Mouse (Mus musculus) liver, embryonic 11.5 days (tissue): ENCODE results near the gene Emg1. TPM values are rescaled to one million over a fixed set of nuclear protein-coding genes. Genes with fewer than 3 reads are reported as not detected.

Experiments
- ATAC-seq: fragments of 200-750 bp; cut with Nextera tagmentation; replicated peaks from 2 replicates; pipeline ENCODE4 v1.8.0; 2017; ENCODE audit warnings: moderate number of reproducible peaks, mild to moderate bottlenecking, moderate TSS enrichment, moderate library complexity; ENCODE audit not compliant: low FRiP score
- DNase-seq: peaks from one replicate; pipeline ENCODE4 v3.0.0-alpha.2; 2017; ENCODE audit warnings: low spot score
- H3K27ac ChIP-seq: fragments of 300-500 bp; sonication (generic); 2 replicates; pipeline ENCODE4 v1.5.1; 2014; ENCODE audit warnings: mild to moderate bottlenecking, low read depth, low read length, control low read depth
- H3K27me3 ChIP-seq: fragments of 300-500 bp; sonication (generic); replicated peaks from 2 replicates; pipeline ENCODE4 v1.6.1; 2014; ENCODE audit warnings: low read length, mixed read lengths; ENCODE audit not compliant: control insufficient read depth, insufficient read depth
- H3K36me3 ChIP-seq: fragments of 300-500 bp; sonication (generic); 2 replicates; pipeline ENCODE4 v1.6.1; 2014; ENCODE audit warnings: mild to moderate bottlenecking, low read length, moderate library complexity, mixed read lengths; ENCODE audit not compliant: control insufficient read depth, insufficient read depth
- H3K4me1 ChIP-seq: fragments of 300-500 bp; sonication (generic); replicated peaks from 2 replicates; pipeline ENCODE4 v1.6.1; 2014; ENCODE audit warnings: low read length, mixed read lengths; ENCODE audit not compliant: control insufficient read depth, insufficient read depth
- H3K4me2 ChIP-seq: fragments of 300-500 bp; sonication (generic); 2 replicates; pipeline ENCODE4 v1.6.1; 2014; ENCODE audit warnings: mild to moderate bottlenecking, control low read depth, moderate library complexity
- H3K4me3 ChIP-seq: fragments of 300-500 bp; sonication (generic); 2 replicates; pipeline ENCODE4 v1.5.1; 2014; ENCODE audit warnings: low read depth, low read length, control low read depth
- H3K9ac ChIP-seq: fragments of 300-500 bp; sonication (generic); 2 replicates; pipeline ENCODE4 v1.6.1; 2014; ENCODE audit warnings: low read depth, low read length, control low read depth
- H3K9me3 ChIP-seq: fragments of 300-500 bp; sonication (generic); 2 replicates; pipeline ENCODE4 v1.6.1; 2016; ENCODE audit warnings: low read length, inconsistent platforms, mixed read lengths; ENCODE audit not compliant: control insufficient read depth
- WGBS: fragments of 180-500 bp; shearing (Covaris S2); extraction: QIAGEN DNeasy Blood & Tissue Kit; methylation state at CpG from one replicate; pipeline ENCODE4 v1.1.7; 2014; 5-methylcytosine and 5-hydroxymethylcytosine counted together
- polyA plus RNA-seq: library from polyadenylated mRNA; unstranded; fragments of >200 nt; fragmentation: Nextera tagmentation; extraction: Ambion mirVana; gene quantifications from 2 replicates; pipeline ENCODE4 v1.2.1, GENCODE M21; 2014

Emg1 gene
- polyA plus RNA-seq, 1 experiment from 2014 or later, result 329 TPM

- H3K4me1 ChIP-seq, result peaks cover 12% of the 10 kb centered on the region
Measured at GRCm38 (mm10) chr6:124670281-124670900, 41.6 kb downstream of the Emg1 start.

GRCm38 (mm10) chr6:124669234-124669859 lies 42.6 kb downstream of the Emg1 start:
- no peaks in the 10 kb centered on the region for H3K27me3 ChIP-seq
- H3K4me2 ChIP-seq, result no peak overlapping the region
- H3K27ac ChIP-seq, result no peak overlapping the region
- H3K4me3 ChIP-seq, result no peak overlapping the region
- ATAC-seq, result no peak
- no peak for DNase-seq
- H3K4me1 ChIP-seq, result peaks cover 15% of the 10 kb centered on the region
- no peaks in the 10 kb centered on the region for H3K9me3 ChIP-seq
- H3K9ac ChIP-seq, result no peak overlapping the region
- 76% methylated on average over 9 of the region's 11 CpGs for WGBS
- H3K36me3 ChIP-seq, result no peaks in the 10 kb centered on the region

More at GRCm38 (mm10) chr6:124670281-124670900, 41.6 kb downstream of the Emg1 start:
- ATAC-seq, result no peak
- Histone ChIP-seq H3K9ac (no peak overlapping the region), H3K4me3 (no peak overlapping the region), H3K27ac (no peak overlapping the region), H3K36me3 (peaks cover 3% of the 10 kb centered on the region; the same call in 1 of the 2 replicates), H3K4me2 (no peak overlapping the region), H3K9me3 (no peaks in the 10 kb centered on the region), H3K27me3 (no peaks in the 10 kb centered on the region)
- no peak for DNase-seq
- WGBS, result 87% methylated on average over 7 of the region's 7 CpGs

- Histone ChIP-seq H3K4me3 (0 out of 2 replicates have a peak overlapping the region, but pooled peaks have one; percentile 7), H3K9ac (0 out of 2 replicates have a peak overlapping the region, but pooled peaks have one; percentile 25), H3K27me3 (no peaks in the 10 kb centered on the region), H3K4me2 (peak overlapping the region; percentile 69; the same call in 1 of the 2 replicates), H3K36me3 (no peaks in the 10 kb centered on the region), H3K9me3 (no peaks in the 10 kb centered on the region), H3K4me1 (peaks cover 11% of the 10 kb centered on the region), H3K27ac (no peak overlapping the region)
- 91% methylated on average over 10 of the region's 10 CpGs for WGBS
- DNase-seq (no peak), ATAC-seq (no peak)
Measured at GRCm38 (mm10) chr6:124665011-124665410, 47.0 kb downstream of the Emg1 start.

GRCm38 (mm10) chr6:124664256-124664655 lies 47.7 kb downstream of the Emg1 start:
- peak overlapping the region; percentile 83 for H3K4me3 ChIP-seq
- WGBS, result 67% methylated on average over 7 of the region's 7 CpGs
- H3K27ac ChIP-seq, result no peak overlapping the region
- H3K36me3 ChIP-seq, result no peaks in the 10 kb centered on the region
- peak overlapping the region; percentile 69 for H3K4me2 ChIP-seq
- peaks cover 11% of the 10 kb centered on the region for H3K4me1 ChIP-seq
- DNase-seq (no peak), ATAC-seq (no peak)
- no peaks in the 10 kb centered on the region for H3K27me3 ChIP-seq
- H3K9ac ChIP-seq, result peak overlapping the region; percentile 51; the same call in 1 of the 2 replicates
- no peaks in the 10 kb centered on the region for H3K9me3 ChIP-seq

- WGBS, result 11% methylated on average over 13 of the region's 13 CpGs
- H3K9ac ChIP-seq, result peak overlapping the region; percentile 78
- H3K4me2 ChIP-seq, result peak overlapping the region; percentile 69
- DNase-seq (no peak), ATAC-seq (no peak; the same call in 1 of the 2 replicates)
- no peaks in the 10 kb centered on the region for H3K9me3 ChIP-seq
- H3K4me1 ChIP-seq, result peaks cover 11% of the 10 kb centered on the region
- no peaks in the 10 kb centered on the region for H3K27me3 ChIP-seq
- no peaks in the 10 kb centered on the region for H3K36me3 ChIP-seq
- H3K4me3 ChIP-seq, result peak overlapping the region; percentile 83
- H3K27ac ChIP-seq, result peak overlapping the region; percentile 70
Measured at GRCm38 (mm10) chr6:124663424-124663795, 48.6 kb downstream of the Emg1 start.

GRCm38 (mm10) chr6:124662477-124663423 lies 49.2 kb downstream of the Emg1 start, which contains the start of gene Lpcat3:
Gene Lpcat3 (plus strand): TSS chr6:124663027.
- Histone ChIP-seq H3K4me2 (peak within 1 kb of the TSS; percentile 69), H3K9ac (peak within 1 kb of the TSS; percentile 78), H3K4me3 (peak within 1 kb of the TSS; percentile 83), H3K9me3 (no peaks in the 10 kb centered on the region), H3K4me1 (peaks cover 11% of the 10 kb centered on the region), H3K36me3 (no peaks in the 10 kb centered on the region), H3K27me3 (no peaks in the 10 kb centered on the region), H3K27ac (peak within 1 kb of the TSS; percentile 83)
- WGBS, result 1% methylated on average over 75 of the region's 87 CpGs
- DNase-seq (peak; percentile 100), ATAC-seq (peak; percentile 98)

- no peaks in the 10 kb centered on the region for H3K9me3 ChIP-seq
- WGBS, result 33% methylated on average over 6 of the region's 6 CpGs
Measured at GRCm38 (mm10) chr6:124661995-124662394, 50.0 kb downstream of the Emg1 start.

GRCm38 (mm10) chr6:124661156-124661806 lies 50.7 kb downstream of the Emg1 start:
- 84% methylated on average over 4 of the region's 4 CpGs for WGBS
- H3K9ac ChIP-seq, result no peak overlapping the region
- H3K27me3 ChIP-seq, result no peaks in the 10 kb centered on the region
- no peaks in the 10 kb centered on the region for H3K9me3 ChIP-seq
- H3K27ac ChIP-seq, result no peak overlapping the region
- no peaks in the 10 kb centered on the region for H3K36me3 ChIP-seq
- H3K4me2 ChIP-seq, result no peak overlapping the region; the same call in 1 of the 2 replicates
- DNase-seq (no peak), ATAC-seq (no peak)
- H3K4me1 ChIP-seq, result peaks cover 11% of the 10 kb centered on the region
- H3K4me3 ChIP-seq, result no peak overlapping the region

More at GRCm38 (mm10) chr6:124661995-124662394, 50.0 kb downstream of the Emg1 start:
- H3K4me2 ChIP-seq, result peak overlapping the region; percentile 69
- peaks cover 11% of the 10 kb centered on the region for H3K4me1 ChIP-seq
- no peaks in the 10 kb centered on the region for H3K36me3 ChIP-seq
- H3K27me3 ChIP-seq, result no peaks in the 10 kb centered on the region
- no peak for ATAC-seq
- peak overlapping the region; percentile 83 for H3K27ac ChIP-seq
- peak overlapping the region; percentile 73 for H3K9ac ChIP-seq
- no peak for DNase-seq
- H3K4me3 ChIP-seq, result peak overlapping the region; percentile 83
